Mouse (Mus musculus) spleen, postnatal 14 days (tissue): Measurements from ENCODE around the gene Ckap2l.

Source experiments
- DNase-seq, 2 experiments: peaks; one replicate each; pipeline ENCODE4 v3.0.0; 2021 to 2022; ENCODE audit warnings: low spot score in 2 of 2

Gene Ckap2l

GRCm38 (mm10) chr2:129296671-129297588 is at the start of gene Ckap2l:
TSS of gene Ckap2l (minus strand) at chr2:129297212.
- peak; percentile 93 to 95 for DNase-seq

- DNase-seq = no peak
These were observed 41.2 kb upstream of the Ckap2l start for GRCm38 (mm10) chr2:129338138-129338621.

- DNase-seq = no peak
These were observed 36.5 kb upstream of the Ckap2l start for GRCm38 (mm10) chr2:129333471-129333870.

GRCm38 (mm10) chr2:129330540-129330939 is 33.5 kb upstream of the Ckap2l start:
- DNase-seq = no peak

GRCm38 (mm10) chr2:129330024-129330423 is 33.0 kb upstream of the Ckap2l start:
- no peak for DNase-seq

- no peak for DNase-seq
These were observed 31.2 kb upstream of the Ckap2l start for GRCm38 (mm10) chr2:129328238-129328637.

- no peak for DNase-seq
These were observed 27.2 kb upstream of the Ckap2l start for GRCm38 (mm10) chr2:129324216-129324615.

GRCm38 (mm10) chr2:129322117-129322635 is 25.2 kb upstream of the Ckap2l start:
- DNase-seq = no peak

GRCm38 (mm10) chr2:129320033-129320605 is 23.1 kb upstream of the Ckap2l start:
- no peak for DNase-seq

- no peak for DNase-seq
These were observed 18.8 kb upstream of the Ckap2l start for GRCm38 (mm10) chr2:129315831-129316230.

GRCm38 (mm10) chr2:129314880-129315279 is 17.9 kb upstream of the Ckap2l start:
- DNase-seq = no peak

- DNase-seq = no peak
These were observed 16.9 kb upstream of the Ckap2l start for GRCm38 (mm10) chr2:129313934-129314333.

- no peak for DNase-seq
These were observed 12.8 kb upstream of the Ckap2l start, which contains the start of gene Il1a for GRCm38 (mm10) chr2:129309836-129310235. TSS of gene Il1a (minus strand) at chr2:129309972.

- DNase-seq = no peak
These were observed 9.0 kb upstream of the Ckap2l start for GRCm38 (mm10) chr2:129306020-129306419.

- DNase-seq = peak in 1 of 2 experiments; percentile 26
These were observed 574 bp upstream of the Ckap2l start for GRCm38 (mm10) chr2:129297589-129297982.

- no peak for DNase-seq
These were observed 926 bp downstream of the Ckap2l start for GRCm38 (mm10) chr2:129296086-129296485.

GRCm38 (mm10) chr2:129295075-129295474 is 1.9 kb downstream of the Ckap2l start:
- DNase-seq = no peak

GRCm38 (mm10) chr2:129273823-129274222 is 23.2 kb downstream of the Ckap2l start:
- DNase-seq = no peak

GRCm38 (mm10) chr2:129270621-129271020 is 26.4 kb downstream of the Ckap2l start:
- no peak for DNase-seq

GRCm38 (mm10) chr2:129269986-129270385 is 27.0 kb downstream of the Ckap2l start:
- DNase-seq = no peak

- no peak for DNase-seq
These were observed 27.8 kb downstream of the Ckap2l start for GRCm38 (mm10) chr2:129269161-129269643.

GRCm38 (mm10) chr2:129267738-129268137 is 29.3 kb downstream of the Ckap2l start:
- no peak for DNase-seq
